Mouse (Mus musculus) heart, postnatal 0 days (tissue): ENCODE data around the gene Ppif.

ENCODE experiments used
- CTCF ChIP-seq: IDR thresholded peaks from 2 replicates; pipeline ENCODE4 v1.5.1; 2016; ENCODE audit warnings: antibody characterized with exemption, control low read depth, low read depth
- EP300 ChIP-seq: IDR thresholded peaks from 2 replicates; pipeline ENCODE4 v1.6.1; 2016; ENCODE audit warnings: antibody characterized with exemption, low read depth

- TF ChIP-seq CTCF, result no peak
- no peak for TF ChIP-seq EP300
These were observed 7.6 kb upstream of the Ppif start for GRCm38 (mm10) chr14:25686216-25686945.
